Mouse (Mus musculus) midbrain, embryonic 11.5 days (tissue): Measurements from ENCODE around the gene Efemp1. TPM values are rescaled to one million over a fixed set of nuclear protein-coding genes. Genes with fewer than 3 reads are reported as not detected.

Experiments used
- ATAC-seq: fragments of 200-750 bp; cut with Nextera tagmentation; 2 replicates; pipeline ENCODE4 v1.8.0; 2017; ENCODE audit warnings: moderate TSS enrichment, moderate library complexity; ENCODE audit not compliant: low FRiP score
- DNase-seq: peaks from one replicate; pipeline ENCODE4 v3.0.0; 2015; ENCODE audit warnings: low spot score; ENCODE audit errors: missing footprints
- H3K27ac ChIP-seq: fragments of 300-500 bp; sonication (generic); 2 replicates; pipeline ENCODE4 v1.5.1; 2014; ENCODE audit warnings: low read depth, low read length
- H3K27me3 ChIP-seq: fragments of 300-500 bp; sonication (generic); 2 replicates; pipeline ENCODE4 v1.6.1; 2014; ENCODE audit warnings: mild to moderate bottlenecking, low read length, moderate library complexity, mixed read lengths; ENCODE audit not compliant: control insufficient read depth, insufficient read depth
- H3K36me3 ChIP-seq: fragments of 300-500 bp; sonication (generic); 2 replicates; pipeline ENCODE4 v1.6.1; 2014; ENCODE audit warnings: mild to moderate bottlenecking, low read length, moderate library complexity, mixed read lengths; ENCODE audit not compliant: control insufficient read depth, insufficient read depth
- H3K4me1 ChIP-seq: fragments of 300-500 bp; sonication (generic); 2 replicates; pipeline ENCODE4 v1.6.1; 2014; ENCODE audit warnings: low read length; ENCODE audit not compliant: control insufficient read depth, insufficient read depth
- H3K4me2 ChIP-seq: fragments of 300-500 bp; sonication (generic); 2 replicates; pipeline ENCODE4 v1.6.1; 2014; ENCODE audit warnings: mild to moderate bottlenecking, moderate library complexity
- H3K4me3 ChIP-seq: fragments of 300-500 bp; sonication (generic); 2 replicates; pipeline ENCODE4 v1.5.1; 2014; ENCODE audit warnings: low read depth, low read length
- H3K9ac ChIP-seq: fragments of 300-500 bp; sonication (generic); 2 replicates; pipeline ENCODE4 v1.6.1; 2014; ENCODE audit warnings: low read length
- H3K9me3 ChIP-seq: fragments of 300-500 bp; sonication (generic); 2 replicates; pipeline ENCODE4 v1.6.1; 2016; ENCODE audit warnings: low read length; ENCODE audit not compliant: control insufficient read depth
- WGBS: fragments of 180-500 bp; shearing (Covaris S2); extraction: QIAGEN DNeasy Blood & Tissue Kit; methylation state at CpG from one replicate; pipeline ENCODE4 v1.1.7; 2014; 5-methylcytosine and 5-hydroxymethylcytosine counted together
- polyA plus RNA-seq: library from polyadenylated mRNA; unstranded; fragments of >200 nt; fragmentation: Nextera tagmentation; extraction: Ambion mirVana; gene quantifications from 2 replicates; pipeline ENCODE4 v1.2.1, GENCODE M21; 2014

The Efemp1 gene
- polyA plus RNA-seq, 1 experiment from 2014 or later, result 11.0 TPM

- Histone ChIP-seq H3K4me2 (no peak overlapping the region), H3K36me3 (no peaks in the 10 kb centered on the region), H3K27me3 (no peaks in the 10 kb centered on the region), H3K9me3 (no peaks in the 10 kb centered on the region), H3K9ac (no peak overlapping the region), H3K27ac (no peak overlapping the region), H3K4me1 (no peaks in the 10 kb centered on the region), H3K4me3 (no peak overlapping the region)
- DNase-seq (no peak), ATAC-seq (no peak)
- 88% methylated on average over 2 of the region's 2 CpGs for WGBS
Measured at GRCm38 (mm10) chr11:28904596-28904995, 51.6 kb downstream of the Efemp1 start.

GRCm38 (mm10) chr11:28906288-28906687, 53.3 kb downstream of the Efemp1 start:
- Histone ChIP-seq H3K4me3 (no peak overlapping the region), H3K9ac (no peak overlapping the region), H3K4me2 (no peak overlapping the region), H3K9me3 (no peaks in the 10 kb centered on the region), H3K27ac (no peak overlapping the region), H3K4me1 (no peaks in the 10 kb centered on the region), H3K27me3 (no peaks in the 10 kb centered on the region), H3K36me3 (no peaks in the 10 kb centered on the region)
- WGBS, result 79% methylated on average over 3 of the region's 3 CpGs
- ATAC-seq, result no peak
- DNase-seq, result no peak

- H3K4me3 ChIP-seq, result no peak overlapping the region
- H3K36me3 ChIP-seq, result no peaks in the 10 kb centered on the region
- H3K9me3 ChIP-seq, result no peaks in the 10 kb centered on the region
- no peak overlapping the region for H3K27ac ChIP-seq
- ATAC-seq, result no peak
- H3K4me2 ChIP-seq, result no peak overlapping the region
- H3K9ac ChIP-seq, result no peak overlapping the region
- no peaks in the 10 kb centered on the region for H3K27me3 ChIP-seq
- WGBS, result 71% methylated on average over 3 of the region's 3 CpGs
- H3K4me1 ChIP-seq, result no peaks in the 10 kb centered on the region
- DNase-seq, result no peak
Measured at GRCm38 (mm10) chr11:28908908-28909545, 56.0 kb downstream of the Efemp1 start.

- H3K36me3 ChIP-seq, result no peaks in the 10 kb centered on the region
- DNase-seq (no peak), ATAC-seq (no peak)
- no peak overlapping the region for H3K9ac ChIP-seq
- H3K27ac ChIP-seq, result no peak overlapping the region
- H3K9me3 ChIP-seq, result no peaks in the 10 kb centered on the region
- H3K4me3 ChIP-seq, result no peak overlapping the region
- no peaks in the 10 kb centered on the region for H3K4me1 ChIP-seq
- H3K27me3 ChIP-seq, result no peaks in the 10 kb centered on the region
- no peak overlapping the region for H3K4me2 ChIP-seq
- WGBS, result 85% methylated on average over 3 of the region's 3 CpGs
Measured at GRCm38 (mm10) chr11:28912469-28913138, 59.6 kb downstream of the Efemp1 start.

- Histone ChIP-seq H3K4me3 (no peak overlapping the region), H3K9me3 (no peaks in the 10 kb centered on the region), H3K27me3 (no peaks in the 10 kb centered on the region), H3K4me2 (no peak overlapping the region), H3K36me3 (no peaks in the 10 kb centered on the region), H3K27ac (no peak overlapping the region), H3K9ac (no peak overlapping the region), H3K4me1 (no peaks in the 10 kb centered on the region)
- ATAC-seq (0 out of 2 replicates have a peak, but pooled peaks have one; percentile 30), DNase-seq (no peak)
Measured at GRCm38 (mm10) chr11:28934449-28934848, 81.4 kb downstream of the Efemp1 start.

- H3K27ac ChIP-seq, result no peak overlapping the region
- H3K27me3 ChIP-seq, result no peaks in the 10 kb centered on the region
- H3K4me1 ChIP-seq, result no peaks in the 10 kb centered on the region
- no peak overlapping the region for H3K9ac ChIP-seq
- DNase-seq, result no peak
- H3K9me3 ChIP-seq, result no peaks in the 10 kb centered on the region
- ATAC-seq, result no peak
- no peak overlapping the region for H3K4me2 ChIP-seq
- no peaks in the 10 kb centered on the region for H3K36me3 ChIP-seq
- H3K4me3 ChIP-seq, result no peak overlapping the region
- WGBS, result 97% methylated on average over 1 of the region's 1 CpGs
Measured at GRCm38 (mm10) chr11:28939651-28940050, 86.6 kb downstream of the Efemp1 start.

GRCm38 (mm10) chr11:28951586-28952210, 98.7 kb downstream of the Efemp1 start:
- no peak for DNase-seq
- no peaks in the 10 kb centered on the region for H3K9me3 ChIP-seq
- no peaks in the 10 kb centered on the region for H3K4me1 ChIP-seq
- no peak overlapping the region for H3K9ac ChIP-seq
- no peaks in the 10 kb centered on the region for H3K27me3 ChIP-seq
- H3K4me2 ChIP-seq, result no peak overlapping the region
- no peak overlapping the region for H3K27ac ChIP-seq
- no peak for ATAC-seq
- no peaks in the 10 kb centered on the region for H3K36me3 ChIP-seq
- no peak overlapping the region for H3K4me3 ChIP-seq
- WGBS, result 75% methylated on average over 2 of the region's 2 CpGs

GRCm38 (mm10) chr11:28954673-28955304, 101.8 kb downstream of the Efemp1 start:
- no peak overlapping the region for H3K4me2 ChIP-seq
- H3K4me1 ChIP-seq, result no peaks in the 10 kb centered on the region
- no peaks in the 10 kb centered on the region for H3K27me3 ChIP-seq
- no peak overlapping the region for H3K9ac ChIP-seq
- no peak overlapping the region for H3K4me3 ChIP-seq
- DNase-seq (no peak), ATAC-seq (no peak)
- no peaks in the 10 kb centered on the region for H3K9me3 ChIP-seq
- H3K36me3 ChIP-seq, result no peaks in the 10 kb centered on the region
- 63% methylated on average over 6 of the region's 6 CpGs for WGBS
- no peak overlapping the region for H3K27ac ChIP-seq

GRCm38 (mm10) chr11:28955305-28955701, 102.3 kb downstream of the Efemp1 start:
- H3K9me3 ChIP-seq, result no peaks in the 10 kb centered on the region
- no peak overlapping the region for H3K4me3 ChIP-seq
- no peaks in the 10 kb centered on the region for H3K36me3 ChIP-seq
- no peak overlapping the region for H3K27ac ChIP-seq
- DNase-seq, result no peak
- ATAC-seq, result no peak
- no peaks in the 10 kb centered on the region for H3K27me3 ChIP-seq
- H3K4me2 ChIP-seq, result no peak overlapping the region
- no peaks in the 10 kb centered on the region for H3K4me1 ChIP-seq
- H3K9ac ChIP-seq, result no peak overlapping the region
